Mouse (Mus musculus) limb, embryonic 14.5 days (tissue): Measurements from ENCODE around the gene Fkbp2. TPM values are rescaled to one million over a fixed set of nuclear protein-coding genes. Genes with fewer than 3 reads are reported as not detected.

Source experiments
- ATAC-seq: fragments of 200-750 bp; cut with Nextera tagmentation; 2 replicates; pipeline ENCODE4 v1.8.0; 2017; ENCODE audit warnings: low read depth, moderate number of reproducible peaks, moderate TSS enrichment; ENCODE audit not compliant: low FRiP score
- DNase-seq: peaks from one replicate; pipeline ENCODE4 v3.0.0-alpha.2; 2015; ENCODE audit warnings: low spot score
- H3K27ac ChIP-seq: fragments of 300-500 bp; sonication (generic); replicated peaks from 2 replicates; pipeline ENCODE4 v1.5.1; 2014; ENCODE audit warnings: low read depth, mild to moderate bottlenecking, low read length, moderate library complexity, mixed read lengths
- H3K27me3 ChIP-seq: fragments of 300-500 bp; sonication (generic); 2 replicates; pipeline ENCODE4 v1.6.1; 2014; ENCODE audit warnings: low read length, mixed read lengths; ENCODE audit not compliant: control insufficient read depth, insufficient read depth
- H3K36me3 ChIP-seq: fragments of 300-500 bp; sonication (generic); 2 replicates; pipeline ENCODE4 v1.6.1; 2014; ENCODE audit warnings: mild to moderate bottlenecking, low read length, moderate library complexity, mixed read lengths; ENCODE audit not compliant: control insufficient read depth, insufficient read depth
- H3K4me1 ChIP-seq: fragments of 300-500 bp; sonication (generic); 2 replicates; pipeline ENCODE4 v1.6.1; 2014; ENCODE audit warnings: antibody characterized with exemption, low read length, mixed read lengths; ENCODE audit not compliant: control insufficient read depth, insufficient read depth
- H3K4me2 ChIP-seq: fragments of 300-500 bp; sonication (generic); replicated peaks from 2 replicates; pipeline ENCODE4 v1.6.1; 2014; ENCODE audit warnings: low read depth, mild to moderate bottlenecking, low read length, moderate library complexity; ENCODE audit not compliant: severe bottlenecking
- H3K4me3 ChIP-seq: fragments of 300-500 bp; sonication (generic); replicated peaks from 2 replicates; pipeline ENCODE4 v1.5.1; 2014; ENCODE audit warnings: low read length
- H3K9ac ChIP-seq: fragments of 300-500 bp; sonication (generic); 2 replicates; pipeline ENCODE4 v1.6.1; 2014; ENCODE audit warnings: mild to moderate bottlenecking, low read depth, low read length, moderate library complexity; ENCODE audit not compliant: severe bottlenecking
- H3K9me3 ChIP-seq: fragments of 300-500 bp; sonication (generic); 2 replicates; pipeline ENCODE4 v1.6.1; 2016; ENCODE audit warnings: low read length; ENCODE audit not compliant: control insufficient read depth
- POLR2A ChIP-seq: fragments of 200-500 bp; IDR thresholded peaks from 2 replicates; pipeline ENCODE4 v1.8.0; 2012; ENCODE audit warnings: inconsistent platforms, mild to moderate bottlenecking, moderate library complexity, borderline replicate concordance; ENCODE audit not compliant: insufficient read depth, insufficient read length; ENCODE audit errors: extremely low read depth
- WGBS: fragments of 180-500 bp; shearing (Covaris S2); extraction: QIAGEN DNeasy Blood & Tissue Kit; methylation state at CpG from one replicate; pipeline ENCODE4 v1.1.7; 2014; 5-methylcytosine and 5-hydroxymethylcytosine counted together
- polyA plus RNA-seq, 2 experiments: library from polyadenylated mRNA; depleted of rRNA in 1 of 2; stranded (reverse) in 1 of 2; unstranded in 1 of 2; fragments of >200 nt; fragmentation: Nextera tagmentation in 1 of 2; extraction: Ambion mirVana in 1 of 2; gene quantifications; 2 replicates each; pipeline versions ENCODE4 v1.2.1 to v1.2.3; 2012 to 2014

Gene Fkbp2
- polyA plus RNA-seq, 2 experiments = 73.3 to 80.5 TPM

GRCm38 (mm10) chr19:6983621-6984020 is 3.3 kb upstream of the Fkbp2 start:
- 99% methylated on average over 5 of the region's 5 CpGs for WGBS
- ATAC-seq (no peak), DNase-seq (no peak)
- Histone ChIP-seq H3K4me1 (peaks cover 24% of the 10 kb centered on the region), H3K27me3 (no peaks in the 10 kb centered on the region), H3K4me3 (no peak overlapping the region), H3K9me3 (no peaks in the 10 kb centered on the region), H3K36me3 (peaks cover 31% of the 10 kb centered on the region), H3K4me2 (no peak overlapping the region), H3K9ac (no peak overlapping the region), H3K27ac (no peak overlapping the region)
- no peak for TF ChIP-seq POLR2A

GRCm38 (mm10) chr19:6981465-6981864 is 1.2 kb upstream of the Fkbp2 start:
- peaks cover 25% of the 10 kb centered on the region for H3K4me1 ChIP-seq
- TF ChIP-seq POLR2A = no peak
- no peak overlapping the region for H3K27ac ChIP-seq
- H3K4me3 ChIP-seq = no peak overlapping the region
- H3K9me3 ChIP-seq = no peaks in the 10 kb centered on the region
- H3K27me3 ChIP-seq = no peaks in the 10 kb centered on the region
- peaks cover 45% of the 10 kb centered on the region for H3K36me3 ChIP-seq
- ATAC-seq = no peak
- DNase-seq = no peak
- H3K4me2 ChIP-seq = peak overlapping the region; percentile 68; the same call in 1 of the 2 replicates
- 91% methylated on average over 4 of the region's 4 CpGs for WGBS
- no peak overlapping the region for H3K9ac ChIP-seq

GRCm38 (mm10) chr19:6979486-6980380 is 568 bp downstream of the Fkbp2 start:
- Histone ChIP-seq H3K4me2 (peak overlapping the region; percentile 68), H3K9ac (peak overlapping the region; percentile 79), H3K36me3 (peaks cover 38% of the 10 kb centered on the region), H3K9me3 (no peaks in the 10 kb centered on the region), H3K4me3 (peak overlapping the region; percentile 69), H3K4me1 (peaks cover 21% of the 10 kb centered on the region), H3K27ac (peak overlapping the region; percentile 91), H3K27me3 (no peaks in the 10 kb centered on the region)
- peak; percentile 71; the same call in 1 of the 2 replicates for TF ChIP-seq POLR2A
- ATAC-seq (peak; percentile 90), DNase-seq (peak; percentile 100)
- under 1% methylated on average over 48 of the region's 59 CpGs for WGBS

GRCm38 (mm10) chr19:6979001-6979479 is 1.3 kb downstream of the Fkbp2 start:
- Histone ChIP-seq H3K4me3 (peak overlapping the region; percentile 69), H3K4me2 (peak overlapping the region; percentile 68), H3K36me3 (peaks cover 33% of the 10 kb centered on the region), H3K4me1 (peaks cover 21% of the 10 kb centered on the region), H3K27ac (peak overlapping the region; percentile 52), H3K27me3 (no peaks in the 10 kb centered on the region), H3K9me3 (no peaks in the 10 kb centered on the region), H3K9ac (peak overlapping the region; percentile 55)
- WGBS = 11% methylated on average over 11 of the region's 11 CpGs
- no peak for DNase-seq
- TF ChIP-seq POLR2A = no peak
- no peak for ATAC-seq

- Histone ChIP-seq H3K4me1 (peaks cover 21% of the 10 kb centered on the region), H3K4me2 (peak overlapping the region; percentile 68), H3K9ac (no peak overlapping the region), H3K36me3 (peaks cover 29% of the 10 kb centered on the region), H3K27ac (no peak overlapping the region), H3K4me3 (peak overlapping the region; percentile 69), H3K9me3 (no peaks in the 10 kb centered on the region), H3K27me3 (no peaks in the 10 kb centered on the region)
- ATAC-seq (no peak), DNase-seq (no peak)
- 41% methylated on average over 3 of the region's 3 CpGs for WGBS
- no peak for TF ChIP-seq POLR2A
These were observed 1.7 kb downstream of the Fkbp2 start for GRCm38 (mm10) chr19:6978639-6978974.
